Mouse (Mus musculus) spleen, postnatal 4 days (tissue): Measurements from ENCODE around the gene Btrc.
A peak's percentile ranks its signal among the peaks of the same experiment; 100 is the strongest.

ENCODE experiments used
- DNase-seq, 2 experiments: peaks; one replicate each; pipeline ENCODE4 v3.0.0; 2022; ENCODE audit warnings: low spot score in 2 of 2

Gene Btrc

DNA sequence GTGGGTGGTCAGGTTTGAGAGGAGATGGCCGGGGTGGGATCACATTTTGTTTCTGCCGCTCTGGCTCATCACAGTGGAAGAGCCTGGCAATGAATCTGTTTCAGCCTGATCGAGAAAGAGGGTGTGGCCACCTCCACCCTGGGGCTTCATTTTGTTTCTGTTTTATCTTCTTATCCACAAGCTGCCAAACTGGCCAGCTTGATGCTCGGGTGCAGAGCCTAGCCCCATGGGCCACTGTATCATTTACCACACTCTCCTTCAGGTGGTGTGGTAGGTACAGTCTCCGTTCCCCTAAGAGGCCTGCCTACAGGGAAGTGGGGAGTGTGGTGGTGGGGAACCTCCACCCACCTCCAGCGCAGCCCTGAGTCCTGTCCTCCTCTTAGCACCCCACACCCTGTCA is 209.5 kb downstream of the Btrc start:
- DNase-seq, result no peak

DNA sequence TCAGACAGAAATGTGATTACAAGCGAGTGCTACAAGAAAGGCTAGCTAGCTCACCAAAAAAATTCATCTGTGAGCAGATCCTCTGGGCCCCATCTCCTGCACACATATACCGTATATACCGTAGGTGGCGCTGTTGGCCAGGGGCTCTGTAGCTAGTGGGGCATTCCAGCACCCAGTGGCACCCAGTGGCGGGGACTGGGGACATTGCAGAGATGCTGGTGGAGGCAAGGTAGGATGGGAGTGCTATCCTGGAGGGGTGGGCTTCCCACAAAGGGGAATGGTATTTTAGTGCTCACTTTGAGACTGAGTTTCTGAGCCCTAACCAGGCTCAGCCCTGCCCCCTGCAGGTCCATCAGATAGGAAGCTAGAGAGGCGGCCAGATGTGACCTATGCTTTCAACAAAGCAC is 210.3 kb downstream of the Btrc start:
- peak; percentile 79 to 90 for DNase-seq

GRCm38 (mm10) chr19:45574339-45574898 is 210.9 kb downstream of the Btrc start:
- DNase-seq, result no peak

DNA sequence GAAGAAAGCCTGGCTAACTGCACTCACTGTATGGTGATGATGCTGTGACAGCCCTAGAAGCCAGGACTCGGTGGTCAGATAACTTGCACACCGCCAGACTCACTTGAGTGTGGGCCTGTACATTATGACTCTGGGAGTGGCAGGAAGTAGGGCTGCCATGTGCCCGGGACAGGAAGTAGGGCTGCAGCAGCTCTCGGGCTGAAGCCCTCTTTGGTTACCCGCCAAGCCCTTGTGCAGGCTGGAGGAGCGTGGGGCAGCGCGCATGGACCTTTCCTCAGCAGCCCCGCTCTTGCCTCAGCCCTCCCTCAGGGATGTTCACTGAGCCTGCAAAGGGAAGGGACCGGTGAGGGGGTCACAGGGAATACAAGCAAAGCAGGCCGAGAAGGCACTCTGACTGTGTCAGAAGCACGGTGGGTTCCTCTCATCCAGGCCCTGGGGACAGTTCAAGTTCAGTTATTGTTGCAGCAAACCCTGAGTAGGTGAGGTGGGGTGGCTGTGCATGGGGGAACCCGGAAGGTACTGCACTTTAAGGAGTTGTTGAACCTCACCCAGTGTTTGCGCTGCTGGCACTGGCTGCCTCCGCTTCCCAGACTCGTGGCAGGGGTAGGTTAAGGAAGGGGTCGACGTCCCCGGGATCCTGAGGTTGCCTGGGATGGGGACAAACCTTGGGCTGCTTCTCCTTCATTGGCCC is 211.6 kb downstream of the Btrc start:
- DNase-seq, result peak; percentile 32 to 74

DNA sequence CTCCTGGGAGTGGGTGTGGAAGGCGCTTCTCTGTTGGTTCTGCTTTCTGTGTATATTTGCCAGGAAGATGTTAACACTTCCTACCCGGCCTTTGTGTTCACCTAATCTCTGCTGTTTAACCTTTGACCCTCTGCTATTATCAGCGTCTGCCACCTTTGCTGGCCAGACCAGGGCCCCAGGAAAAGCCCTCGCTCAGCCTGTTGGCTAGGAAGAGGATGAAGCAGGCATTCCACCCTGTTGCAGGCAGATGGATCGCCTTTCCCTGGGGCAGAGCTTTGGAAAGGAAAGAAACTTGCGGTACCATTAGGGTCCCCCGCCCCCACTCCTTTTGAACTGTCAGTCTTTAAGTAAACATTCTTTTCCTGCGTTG is 212.1 kb downstream of the Btrc start:
- DNase-seq, result no peak

DNA sequence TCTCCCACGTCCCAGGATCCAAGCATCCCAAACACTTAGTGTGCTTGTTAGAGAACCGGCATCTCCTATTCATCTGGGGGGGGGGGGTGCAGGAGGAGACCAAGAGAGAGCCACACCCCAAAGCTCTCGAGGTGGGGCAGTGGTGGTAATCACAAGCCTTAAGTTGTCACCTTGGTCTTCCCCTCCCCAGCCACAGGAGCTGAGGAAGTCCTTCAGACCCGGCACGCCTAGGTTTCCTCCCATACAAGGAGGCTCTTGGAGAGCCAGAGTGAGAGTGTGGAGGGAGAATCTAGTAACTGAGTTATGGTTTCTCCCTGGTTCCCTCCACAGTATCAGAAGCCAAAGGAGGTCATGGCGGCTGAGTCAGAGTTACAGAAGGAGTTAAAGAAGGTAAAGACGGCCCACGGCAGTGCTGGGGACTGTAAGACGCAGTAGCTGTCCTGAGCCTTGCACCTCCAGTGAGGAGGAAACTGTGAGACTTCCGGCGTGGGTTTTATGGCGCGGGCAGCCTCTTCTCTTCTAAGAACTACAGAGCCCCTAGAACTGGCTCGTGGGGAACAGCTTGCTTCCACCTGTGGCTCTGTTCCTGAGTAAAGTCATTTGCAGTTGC is 213.7 kb downstream of the Btrc start:
- DNase-seq, result no peak

- no peak for DNase-seq
Measured at GRCm38 (mm10) chr19:45578976-45579375, 215.4 kb downstream of the Btrc start.

- no peak for DNase-seq
Measured at GRCm38 (mm10) chr19:45579416-45579815, 215.9 kb downstream of the Btrc start.
